Mouse (Mus musculus) liver, embryonic 14.5 days (tissue): Measurements from ENCODE around the gene Kat5.

Source experiments
- CTCF ChIP-seq: IDR thresholded peaks from 2 replicates; pipeline ENCODE4 v1.5.1; 2016; ENCODE audit warnings: antibody characterized with exemption, low read depth, control low read depth
- EP300 ChIP-seq: IDR thresholded peaks from 2 replicates; pipeline ENCODE4 v1.6.1; 2016; ENCODE audit warnings: antibody characterized with exemption, low read depth

- no peak for TF ChIP-seq CTCF
- no peak for TF ChIP-seq EP300
Observed at GRCm38 (mm10) chr19:5570353-5571246, 39.4 kb downstream of the Kat5 start.
